Mouse (Mus musculus): ENCODE results near the gene Lsm14a. TPM values are rescaled to one million over a fixed set of nuclear protein-coding genes. Genes with fewer than 3 reads are reported as not detected.

Lsm14a gene
- 80.5 and 84.0 TPM in 2 replicates for polyA plus RNA-seq (2015; fragmentation: Nextera tagmentation; extraction: Ambion mirVana)

DNA sequence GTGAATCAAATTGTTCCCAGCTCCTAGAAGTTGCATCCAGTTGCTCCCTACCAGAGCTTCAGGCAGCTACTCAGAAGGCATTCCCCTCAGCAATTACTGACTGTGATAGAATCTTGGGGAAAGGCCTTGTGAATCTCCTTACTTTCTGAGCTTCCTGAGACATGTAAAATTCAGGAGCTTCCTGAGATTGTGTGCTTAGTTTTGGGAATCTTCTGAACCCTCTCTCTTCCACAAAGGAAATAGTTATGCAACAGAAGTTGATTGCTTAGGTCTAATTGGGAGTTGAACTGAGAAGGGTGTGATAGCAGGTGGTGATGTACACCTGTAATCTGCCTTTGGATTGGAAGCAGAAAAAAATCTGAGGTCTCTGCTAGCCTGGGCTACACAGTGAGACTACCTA, at the start of gene Lsm14a:
Lsm14a (minus strand) TSS at position 101 of the 400 bp plus-strand sequence.
- H3K36me3 ChIP-seq, result no peaks in the 10 kb centered on the region
- H3K4me2 ChIP-seq, result no peak within 1 kb of the TSS
- H3K27me3 ChIP-seq (replicated peaks), result no peaks in the 10 kb centered on the region
- peaks cover 8% of the 10 kb centered on the region for H3K4me1 ChIP-seq
- H3K9me3 ChIP-seq, result no peaks in the 10 kb centered on the region
- no peak within 1 kb of the TSS for H3K9ac ChIP-seq
- no peak within 1 kb of the TSS for H3K27ac ChIP-seq
- no peak within 1 kb of the TSS for H3K4me3 ChIP-seq (replicated peaks)
- no peak for ATAC-seq (ENCODE audit: insufficient read depth, low FRiP score, low read depth)

- Histone ChIP-seq H3K9me3 (no peaks in the 10 kb centered on the region), H3K4me2 (no peak overlapping the region), H3K27ac (no peak overlapping the region), H3K36me3 (no peaks in the 10 kb centered on the region), H3K4me3 (replicated peaks) (no peak overlapping the region), H3K4me1 (no peaks in the 10 kb centered on the region), H3K9ac (no peak overlapping the region), H3K27me3 (replicated peaks) (no peaks in the 10 kb centered on the region)
- WGBS, result 38% methylated on average over 6 of the region's 6 CpGs
- ATAC-seq (ENCODE audit: insufficient read depth, low FRiP score, low read depth), result no peak
Measured at GRCm38 (mm10) chr7:34438903-34439302, 45.8 kb upstream of the Lsm14a start.

DNA sequence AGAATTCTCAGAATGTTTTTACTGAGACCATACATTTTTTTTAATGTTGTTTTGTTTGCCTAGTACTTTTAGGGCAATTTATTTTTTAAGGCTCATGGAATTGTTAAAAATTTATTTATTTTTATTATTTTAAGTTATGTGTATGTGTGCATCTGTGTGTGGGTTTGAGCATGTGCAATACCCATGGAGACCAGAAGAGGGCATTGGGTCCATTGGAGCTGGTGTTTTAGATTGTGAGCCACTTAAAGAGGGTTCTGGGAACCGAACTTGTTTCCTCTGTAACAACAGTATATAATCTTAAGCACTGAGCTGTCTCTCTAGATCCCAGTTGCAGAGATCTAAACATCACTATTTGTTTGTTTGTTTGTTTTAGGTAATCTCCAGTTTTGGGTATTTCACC, 40.5 kb upstream of the Lsm14a start:
- Histone ChIP-seq H3K27ac (no peak overlapping the region), H3K4me2 (no peak overlapping the region), H3K9ac (no peak overlapping the region), H3K4me3 (replicated peaks) (no peak overlapping the region), H3K27me3 (replicated peaks) (no peaks in the 10 kb centered on the region), H3K4me1 (no peaks in the 10 kb centered on the region), H3K9me3 (no peaks in the 10 kb centered on the region), H3K36me3 (no peaks in the 10 kb centered on the region)
- WGBS, result 71% methylated on average over 1 of the region's 1 CpGs
- ATAC-seq (ENCODE audit: insufficient read depth, low FRiP score, low read depth), result no peak

- WGBS, result 64% methylated on average over 2 of the region's 2 CpGs
- Histone ChIP-seq H3K27ac (no peak overlapping the region), H3K27me3 (replicated peaks) (no peaks in the 10 kb centered on the region), H3K4me3 (replicated peaks) (no peak overlapping the region), H3K9me3 (no peaks in the 10 kb centered on the region), H3K4me1 (no peaks in the 10 kb centered on the region), H3K9ac (no peak overlapping the region), H3K4me2 (no peak overlapping the region), H3K36me3 (no peaks in the 10 kb centered on the region)
- no peak for ATAC-seq (ENCODE audit: insufficient read depth, low FRiP score, low read depth)
Measured at GRCm38 (mm10) chr7:34421201-34421600, 28.1 kb upstream of the Lsm14a start.

- no peak overlapping the region for H3K9ac ChIP-seq
- 8% methylated on average over 8 of the region's 8 CpGs for WGBS
- peak overlapping the region; percentile 36; the same call in 1 of the 2 replicates for H3K4me2 ChIP-seq
- H3K36me3 ChIP-seq, result no peaks in the 10 kb centered on the region
- no peak overlapping the region for H3K27ac ChIP-seq
- no peaks in the 10 kb centered on the region for H3K27me3 ChIP-seq (replicated peaks)
- H3K4me3 ChIP-seq (replicated peaks), result no peak overlapping the region
- ATAC-seq (ENCODE audit: insufficient read depth, low FRiP score, low read depth), result peak; percentile 39; the same call in 1 of the 2 replicates
- no peaks in the 10 kb centered on the region for H3K9me3 ChIP-seq
- no peaks in the 10 kb centered on the region for H3K4me1 ChIP-seq
Measured at GRCm38 (mm10) chr7:34407492-34407891, 14.4 kb upstream of the Lsm14a start.

GRCm38 (mm10) chr7:34403876-34404275, 10.8 kb upstream of the Lsm14a start:
- H3K4me3 ChIP-seq (replicated peaks), result no peak overlapping the region
- no peaks in the 10 kb centered on the region for H3K36me3 ChIP-seq
- H3K4me1 ChIP-seq, result no peaks in the 10 kb centered on the region
- H3K27me3 ChIP-seq (replicated peaks), result no peaks in the 10 kb centered on the region
- 65% methylated on average over 11 of the region's 11 CpGs for WGBS
- no peak overlapping the region for H3K9ac ChIP-seq
- no peaks in the 10 kb centered on the region for H3K9me3 ChIP-seq
- ATAC-seq (ENCODE audit: insufficient read depth, low FRiP score, low read depth), result no peak
- H3K4me2 ChIP-seq, result no peak overlapping the region
- no peak overlapping the region for H3K27ac ChIP-seq

GRCm38 (mm10) chr7:34400070-34400469, 7.0 kb upstream of the Lsm14a start:
- no peaks in the 10 kb centered on the region for H3K36me3 ChIP-seq
- no peaks in the 10 kb centered on the region for H3K27me3 ChIP-seq (replicated peaks)
- no peak overlapping the region for H3K9ac ChIP-seq
- no peak overlapping the region for H3K4me2 ChIP-seq
- WGBS, result 52% methylated on average over 2 of the region's 4 CpGs
- H3K9me3 ChIP-seq, result no peaks in the 10 kb centered on the region
- H3K4me1 ChIP-seq, result no peaks in the 10 kb centered on the region
- H3K27ac ChIP-seq, result no peak overlapping the region
- no peak for ATAC-seq (ENCODE audit: insufficient read depth, low FRiP score, low read depth)
- H3K4me3 ChIP-seq (replicated peaks), result no peak overlapping the region

GRCm38 (mm10) chr7:34398831-34399230, 5.7 kb upstream of the Lsm14a start:
- no peaks in the 10 kb centered on the region for H3K9me3 ChIP-seq
- ATAC-seq (ENCODE audit: insufficient read depth, low FRiP score, low read depth), result no peak
- no peak overlapping the region for H3K27ac ChIP-seq
- no peak overlapping the region for H3K4me2 ChIP-seq
- H3K4me1 ChIP-seq, result no peaks in the 10 kb centered on the region
- no peaks in the 10 kb centered on the region for H3K27me3 ChIP-seq (replicated peaks)
- 69% methylated on average over 5 of the region's 5 CpGs for WGBS
- no peaks in the 10 kb centered on the region for H3K36me3 ChIP-seq
- no peak overlapping the region for H3K9ac ChIP-seq
- no peak overlapping the region for H3K4me3 ChIP-seq (replicated peaks)

DNA sequence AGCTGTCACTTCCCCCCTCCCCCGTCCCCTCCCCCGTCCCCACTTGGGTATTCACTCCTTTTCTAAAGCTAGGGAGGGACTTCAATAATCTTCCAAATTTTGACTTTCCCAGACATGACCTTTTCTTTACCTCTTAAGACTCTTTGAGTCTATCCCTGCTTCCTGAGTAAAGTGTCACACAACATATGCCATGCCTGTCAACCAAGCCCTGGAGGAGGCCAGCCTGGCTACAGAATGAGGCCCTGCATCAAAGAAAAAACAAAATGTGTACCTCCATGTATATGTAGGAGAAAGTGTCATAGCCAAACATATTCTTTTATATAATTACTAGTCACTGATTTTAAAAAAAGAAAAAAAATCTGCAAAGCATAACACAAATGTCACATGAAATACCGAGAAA, 3.7 kb upstream of the Lsm14a start:
- ATAC-seq (ENCODE audit: insufficient read depth, low FRiP score, low read depth), result no peak
- Histone ChIP-seq H3K27me3 (replicated peaks) (no peaks in the 10 kb centered on the region), H3K9me3 (no peaks in the 10 kb centered on the region), H3K36me3 (no peaks in the 10 kb centered on the region), H3K9ac (no peak overlapping the region), H3K4me1 (no peaks in the 10 kb centered on the region), H3K4me2 (no peak overlapping the region), H3K27ac (no peak overlapping the region), H3K4me3 (replicated peaks) (no peak overlapping the region)
- 77% methylated on average over 3 of the region's 3 CpGs for WGBS

- Histone ChIP-seq H3K4me3 (replicated peaks) (no peak overlapping the region), H3K4me1 (peaks cover 4% of the 10 kb centered on the region), H3K36me3 (no peaks in the 10 kb centered on the region), H3K27ac (no peak overlapping the region), H3K27me3 (replicated peaks) (no peaks in the 10 kb centered on the region), H3K9me3 (no peaks in the 10 kb centered on the region), H3K4me2 (no peak overlapping the region), H3K9ac (no peak overlapping the region)
- ATAC-seq (ENCODE audit: insufficient read depth, low FRiP score, low read depth), result no peak
- WGBS, result 57% methylated on average over 6 of the region's 6 CpGs
Measured at GRCm38 (mm10) chr7:34395761-34396160, 2.6 kb upstream of the Lsm14a start.

GRCm38 (mm10) chr7:34394636-34395035, 1.5 kb upstream of the Lsm14a start:
- H3K9ac ChIP-seq, result no peak overlapping the region
- 75% methylated on average over 5 of the region's 5 CpGs for WGBS
- H3K4me3 ChIP-seq (replicated peaks), result no peak overlapping the region
- no peaks in the 10 kb centered on the region for H3K9me3 ChIP-seq
- H3K27me3 ChIP-seq (replicated peaks), result no peaks in the 10 kb centered on the region
- no peak for ATAC-seq (ENCODE audit: insufficient read depth, low FRiP score, low read depth)
- H3K27ac ChIP-seq, result no peak overlapping the region
- H3K36me3 ChIP-seq, result no peaks in the 10 kb centered on the region
- H3K4me1 ChIP-seq, result peaks cover 8% of the 10 kb centered on the region
- H3K4me2 ChIP-seq, result no peak overlapping the region

DNA sequence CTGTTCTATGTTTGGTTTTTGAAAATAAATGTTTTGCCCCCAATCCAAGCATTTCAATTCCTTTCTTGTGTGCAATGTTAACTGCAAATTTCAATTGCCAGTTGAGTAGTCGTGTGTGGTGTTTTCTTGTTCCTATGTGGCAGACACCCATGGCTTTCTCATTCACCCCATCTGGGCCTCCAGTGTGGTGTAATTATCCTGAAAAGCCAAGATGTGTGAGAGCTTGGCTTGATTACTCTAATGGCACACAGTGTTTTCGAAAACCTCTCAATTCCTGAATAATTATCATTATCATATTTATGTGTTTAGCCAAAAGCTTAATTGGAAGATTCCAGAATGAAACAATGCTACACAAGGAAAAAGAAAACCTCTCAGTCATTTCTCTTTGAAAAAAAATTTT, 976 bp upstream of the Lsm14a start:
- H3K36me3 ChIP-seq, result no peaks in the 10 kb centered on the region
- no peak overlapping the region for H3K27ac ChIP-seq
- peaks cover 8% of the 10 kb centered on the region for H3K4me1 ChIP-seq
- H3K4me2 ChIP-seq, result no peak overlapping the region
- 84% methylated on average over 2 of the region's 2 CpGs for WGBS
- no peaks in the 10 kb centered on the region for H3K27me3 ChIP-seq (replicated peaks)
- no peaks in the 10 kb centered on the region for H3K9me3 ChIP-seq
- no peak overlapping the region for H3K9ac ChIP-seq
- H3K4me3 ChIP-seq (replicated peaks), result no peak overlapping the region
- ATAC-seq (ENCODE audit: insufficient read depth, low FRiP score, low read depth), result no peak

GRCm38 (mm10) chr7:34392335-34392734, 780 bp downstream of the Lsm14a start:
- no peak overlapping the region for H3K27ac ChIP-seq
- no peak overlapping the region for H3K4me2 ChIP-seq
- 60% methylated on average over 4 of the region's 4 CpGs for WGBS
- H3K9ac ChIP-seq, result no peak overlapping the region
- no peaks in the 10 kb centered on the region for H3K36me3 ChIP-seq
- no peaks in the 10 kb centered on the region for H3K9me3 ChIP-seq
- peaks cover 14% of the 10 kb centered on the region for H3K4me1 ChIP-seq
- no peaks in the 10 kb centered on the region for H3K27me3 ChIP-seq (replicated peaks)
- no peak overlapping the region for H3K4me3 ChIP-seq (replicated peaks)
- no peak for ATAC-seq (ENCODE audit: insufficient read depth, low FRiP score, low read depth)

Measured in stomach, embryonic 15.5 days (tissue).